Mouse (Mus musculus) B cell, adult (primary cell): ENCODE measurements around the gene Pik3c2g. TPM values are rescaled to one million over a fixed set of nuclear protein-coding genes. Genes with fewer than 3 reads are reported as not detected.

Experiments used
- total RNA-seq: library from RNA; stranded (reverse); gene quantifications from 4 replicates; pipeline ENCODE4 v1.2.4, GENCODE M21; 2023; ENCODE audit not compliant: inconsistent age

The Pik3c2g gene
- total RNA-seq, result not detected in 4 replicates

DNA sequence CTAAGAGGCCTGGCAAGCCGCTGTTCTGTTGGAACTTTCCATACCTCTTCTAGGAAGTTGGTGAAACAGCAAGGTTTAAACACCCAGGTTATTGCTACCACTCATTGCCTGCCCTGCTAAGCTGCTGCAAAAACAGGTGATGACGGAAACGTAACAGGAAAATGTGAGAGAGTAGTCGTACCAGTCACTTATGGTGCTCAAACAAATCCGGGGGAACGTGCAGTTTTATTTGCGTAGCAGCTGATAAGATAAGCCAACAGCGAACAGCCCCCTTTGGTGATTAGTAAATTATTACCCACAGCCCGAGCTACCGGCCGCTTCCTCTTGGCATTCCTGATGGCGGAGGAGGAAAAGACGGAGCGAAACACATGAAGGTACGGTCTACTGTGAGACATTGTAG, at the start of gene Pik3c2g:
TSS of gene Pik3c2g (plus strand) at position 330 of the 400 bp plus-strand sequence.

Other genes with a start within 250 kb of the Pik3c2g start
- gene Rergl, start 85.2 kb upstream of the Pik3c2g start, total RNA-seq, result not detected in 4 replicates